Mouse (Mus musculus) kidney, adult 18-20 months (tissue): ENCODE measurements at regions not wholly inside any gene's neighbourhood (a gene's known extent, or its start where the extent isn't known, plus 50 kb on each side); places are given as distances from the start of the nearest gene placed in this dataset.

Source experiments
- DNase-seq: peaks from one replicate; pipeline ENCODE4 v3.0.0; 2021

GRCm38 (mm10) chr13:57365096-57365495, 469.3 kb upstream of the Trpc7 start:
- no peak for DNase-seq

GRCm38 (mm10) chr13:57364396-57364795, 468.6 kb upstream of the Trpc7 start:
- DNase-seq, result no peak

GRCm38 (mm10) chr13:57362563-57362962, 466.8 kb upstream of the Trpc7 start:
- DNase-seq, result no peak

- no peak for DNase-seq
Observed at GRCm38 (mm10) chr13:57361286-57361685, 465.5 kb upstream of the Trpc7 start.

- no peak for DNase-seq
Observed at GRCm38 (mm10) chr13:57354606-57355005, 458.8 kb upstream of the Trpc7 start.

GRCm38 (mm10) chr13:57353976-57354375, 458.2 kb upstream of the Trpc7 start:
- DNase-seq, result no peak

- no peak for DNase-seq
Observed at GRCm38 (mm10) chr13:57350828-57351227, 455.0 kb upstream of the Trpc7 start.

GRCm38 (mm10) chr13:57338676-57339075, 442.9 kb upstream of the Trpc7 start:
- DNase-seq, result no peak

GRCm38 (mm10) chr13:57336596-57336995, 440.8 kb upstream of the Trpc7 start:
- no peak for DNase-seq

- DNase-seq, result no peak
Observed at GRCm38 (mm10) chr13:57332976-57333375, 437.2 kb upstream of the Trpc7 start.

- no peak for DNase-seq
Observed at GRCm38 (mm10) chr13:57331868-57332267, 436.1 kb upstream of the Trpc7 start.

- no peak for DNase-seq
Observed at GRCm38 (mm10) chr13:57325306-57325925, 429.6 kb upstream of the Trpc7 start.

GRCm38 (mm10) chr13:57316211-57317005, 420.6 kb upstream of the Trpc7 start:
- DNase-seq, result no peak

- DNase-seq, result no peak
Observed at GRCm38 (mm10) chr13:57314512-57314911, 418.7 kb upstream of the Trpc7 start.

GRCm38 (mm10) chr13:57313731-57314130, 417.9 kb upstream of the Trpc7 start:
- no peak for DNase-seq

- DNase-seq, result no peak
Observed at GRCm38 (mm10) chr13:57311235-57311634, 415.4 kb upstream of the Trpc7 start.

GRCm38 (mm10) chr13:57309618-57310017, 413.8 kb upstream of the Trpc7 start:
- DNase-seq, result no peak

- DNase-seq, result no peak
Observed at GRCm38 (mm10) chr13:57307971-57308903, 412.4 kb upstream of the Trpc7 start.

GRCm38 (mm10) chr13:57305586-57305985, 409.8 kb upstream of the Trpc7 start:
- DNase-seq, result no peak

- DNase-seq, result no peak
Observed at GRCm38 (mm10) chr13:57303805-57304204, 408.0 kb upstream of the Trpc7 start.

GRCm38 (mm10) chr13:57291737-57292490, 396.1 kb upstream of the Trpc7 start:
- no peak for DNase-seq

- DNase-seq, result no peak
Observed at GRCm38 (mm10) chr13:57286168-57286567, 390.4 kb upstream of the Trpc7 start.

GRCm38 (mm10) chr13:57282816-57283215, 387.0 kb upstream of the Trpc7 start:
- no peak for DNase-seq
